Mouse (Mus musculus): ENCODE data around the gene Sipa1l3.

Sipa1l3 gene

GRCm38 (mm10) chr7:29283876-29284275, 234.6 kb downstream of the Sipa1l3 start:
- no peak for DNase-seq (ENCODE audit: extremely low spot score)

- peak; percentile 41 for DNase-seq (ENCODE audit: extremely low spot score)
Measured at GRCm38 (mm10) chr7:29282074-29282554, 236.3 kb downstream of the Sipa1l3 start.

GRCm38 (mm10) chr7:29281201-29282073, 237.0 kb downstream of the Sipa1l3 start, which contains the start of gene Spint2:
Spint2 (minus strand) TSS chr7:29281912.
- peak; percentile 63 for DNase-seq (ENCODE audit: extremely low spot score)

- DNase-seq (ENCODE audit: extremely low spot score): no peak
Measured at GRCm38 (mm10) chr7:29280801-29281200, 237.6 kb downstream of the Sipa1l3 start.

GRCm38 (mm10) chr7:29279924-29280323, 238.5 kb downstream of the Sipa1l3 start:
- no peak for DNase-seq (ENCODE audit: extremely low spot score)

GRCm38 (mm10) chr7:29279261-29279660, 239.2 kb downstream of the Sipa1l3 start:
- no peak for DNase-seq (ENCODE audit: extremely low spot score)

- DNase-seq (ENCODE audit: extremely low spot score): no peak
Measured at GRCm38 (mm10) chr7:29277510-29277909, 240.9 kb downstream of the Sipa1l3 start.

- DNase-seq (ENCODE audit: extremely low spot score): no peak
Measured at GRCm38 (mm10) chr7:29276715-29277114, 241.7 kb downstream of the Sipa1l3 start.

- DNase-seq (ENCODE audit: extremely low spot score): no peak
Measured at GRCm38 (mm10) chr7:29271687-29272465, 246.6 kb downstream of the Sipa1l3 start.

- no peak for DNase-seq (ENCODE audit: extremely low spot score)
Measured at GRCm38 (mm10) chr7:29270445-29270844, 248.0 kb downstream of the Sipa1l3 start.

All from embryo, embryonic 9.5 days (tissue).